Mouse (Mus musculus) WW6 (cell line): ENCODE data around the gene Cfap97d1.

Source experiments
- DNase-seq: peaks from one replicate; pipeline ENCODE4 v3.0.0-alpha.2; 2013; ENCODE audit warnings: low read depth, low spot score

Gene Cfap97d1

DNA sequence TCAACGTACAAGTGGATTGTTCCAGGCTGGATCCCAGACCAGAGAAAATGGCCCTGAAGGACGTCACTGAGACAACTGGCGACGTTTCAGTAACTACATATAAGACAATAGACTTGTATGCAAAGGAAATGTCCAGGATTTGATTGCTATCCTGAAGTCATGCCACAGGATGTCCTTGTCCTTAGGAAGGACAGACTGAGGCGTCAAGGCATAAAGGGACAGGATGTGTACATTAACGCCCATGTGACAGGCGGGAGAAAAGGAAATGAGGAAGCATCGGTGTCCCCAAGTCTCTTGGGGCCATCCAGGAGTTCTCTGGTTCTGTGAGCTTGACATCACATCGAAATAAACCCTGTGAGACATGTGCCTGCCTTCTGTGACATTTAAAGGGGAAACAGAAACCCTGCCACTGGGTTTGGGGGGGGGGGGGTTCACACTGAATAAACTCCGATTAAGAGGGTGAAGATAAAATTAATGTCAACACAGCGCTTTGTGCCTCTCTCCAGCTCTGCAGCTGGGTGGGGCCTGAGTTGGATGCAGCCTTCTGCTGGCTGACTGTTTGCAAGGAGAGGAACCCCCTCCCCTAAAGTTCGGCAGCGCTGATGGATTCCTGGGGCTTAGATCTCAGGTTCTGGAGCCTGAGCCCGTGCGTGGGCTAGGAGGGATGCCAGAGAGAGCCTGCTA lies 25.0 kb downstream of the Cfap97d1 start:
- DNase-seq, result no peak

DNA sequence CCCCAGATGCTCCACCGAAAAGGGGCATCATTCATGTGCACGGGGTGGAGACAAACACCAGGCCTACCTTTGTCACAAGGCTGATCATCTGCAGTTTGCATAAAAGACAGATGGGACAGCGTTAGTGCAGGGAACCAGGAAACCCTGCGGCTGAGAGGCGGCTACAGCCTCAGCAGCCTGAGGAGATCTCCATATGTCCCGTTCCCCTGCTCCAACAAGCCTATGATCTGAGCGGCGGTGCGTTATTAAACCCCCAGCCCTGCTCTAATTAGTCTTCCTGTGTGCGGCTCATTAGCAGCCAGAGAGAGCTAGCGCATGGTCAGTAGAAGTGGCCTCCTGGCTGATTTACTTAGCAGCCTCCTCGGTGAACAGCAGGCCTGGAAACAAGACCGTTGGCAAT lies 26.1 kb downstream of the Cfap97d1 start:
- DNase-seq, result no peak

DNA sequence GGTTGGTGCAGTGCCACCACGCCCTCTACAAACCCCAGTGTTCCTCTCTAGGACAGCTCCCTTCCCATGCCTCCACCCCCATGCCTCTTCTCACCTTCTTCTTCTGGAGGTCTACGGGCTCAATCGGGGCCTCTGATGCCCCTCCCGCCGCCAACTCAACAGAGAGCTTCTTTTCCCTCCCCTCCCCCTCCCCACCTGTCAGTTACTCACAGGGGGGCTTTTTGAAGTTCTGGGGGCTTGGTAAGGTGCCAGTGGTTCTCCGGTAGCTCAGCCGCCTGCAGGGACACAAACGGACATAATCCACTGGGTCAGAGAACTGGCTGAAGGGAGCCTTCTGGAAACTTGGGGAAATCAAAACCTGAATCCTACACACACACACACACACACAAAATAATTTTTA lies 27.4 kb downstream of the Cfap97d1 start:
- no peak for DNase-seq

GRCm38 (mm10) chr11:102013201-102013600 lies 29.1 kb downstream of the Cfap97d1 start:
- no peak for DNase-seq

- no peak for DNase-seq
Measured at GRCm38 (mm10) chr11:102015472-102015871, 31.4 kb downstream of the Cfap97d1 start.

DNA sequence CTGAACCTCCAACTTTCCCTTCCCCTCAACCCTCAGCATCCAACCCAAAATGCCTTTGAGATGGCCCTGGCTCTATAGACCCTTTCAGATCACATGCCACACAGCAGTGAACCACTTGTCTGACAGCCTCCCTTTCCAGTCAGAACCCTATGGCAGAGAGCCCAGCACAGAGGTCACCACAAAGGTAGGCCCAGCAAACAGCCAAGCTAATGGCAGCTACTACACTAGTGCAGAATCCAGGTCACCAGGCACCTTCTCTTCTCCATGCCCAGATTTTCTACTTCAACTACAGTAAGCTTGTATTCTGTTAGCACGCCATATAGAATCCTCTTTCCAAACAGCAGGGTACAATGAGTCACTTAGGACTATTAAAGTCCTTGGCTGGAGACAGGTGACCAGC lies 32.1 kb downstream of the Cfap97d1 start:
- no peak for DNase-seq

- DNase-seq, result no peak
Measured at GRCm38 (mm10) chr11:102019736-102020135, 35.7 kb downstream of the Cfap97d1 start.

- DNase-seq, result no peak
Measured at GRCm38 (mm10) chr11:102021196-102021595, 37.1 kb downstream of the Cfap97d1 start.

- DNase-seq, result no peak
Measured at GRCm38 (mm10) chr11:102023406-102023805, 39.3 kb downstream of the Cfap97d1 start.

DNA sequence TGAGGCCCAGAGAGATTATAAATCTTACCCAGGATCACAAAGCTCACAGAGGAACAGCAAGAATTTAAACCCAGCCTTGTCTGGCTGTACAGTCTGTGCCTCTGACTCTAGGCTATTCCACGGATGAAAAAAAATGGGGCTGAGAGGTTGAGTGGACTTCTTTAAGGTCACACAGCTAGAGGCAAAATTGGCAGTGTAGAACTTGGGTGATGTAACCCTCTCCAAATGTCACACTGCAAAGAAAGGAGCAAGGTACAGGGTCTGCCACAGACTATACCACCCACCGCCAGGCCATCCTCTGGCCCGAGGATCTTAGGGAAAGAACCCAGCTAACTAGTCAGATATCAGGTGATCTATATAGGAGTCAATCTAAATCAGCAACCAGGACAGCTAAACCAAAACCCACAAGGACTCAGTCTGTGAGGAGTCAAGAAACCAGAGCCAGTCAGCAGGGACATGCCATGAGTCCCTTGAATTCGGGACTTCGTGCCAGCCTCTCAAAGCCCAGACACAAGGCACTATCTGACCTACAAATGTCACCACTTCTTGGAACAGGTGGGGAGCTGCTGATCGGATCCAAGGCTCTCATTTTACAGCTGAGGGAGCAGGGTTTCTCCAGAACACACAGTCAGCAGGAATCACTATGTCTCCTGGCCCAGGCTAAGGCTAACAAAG lies 40.1 kb downstream of the Cfap97d1 start:
- no peak for DNase-seq

DNA sequence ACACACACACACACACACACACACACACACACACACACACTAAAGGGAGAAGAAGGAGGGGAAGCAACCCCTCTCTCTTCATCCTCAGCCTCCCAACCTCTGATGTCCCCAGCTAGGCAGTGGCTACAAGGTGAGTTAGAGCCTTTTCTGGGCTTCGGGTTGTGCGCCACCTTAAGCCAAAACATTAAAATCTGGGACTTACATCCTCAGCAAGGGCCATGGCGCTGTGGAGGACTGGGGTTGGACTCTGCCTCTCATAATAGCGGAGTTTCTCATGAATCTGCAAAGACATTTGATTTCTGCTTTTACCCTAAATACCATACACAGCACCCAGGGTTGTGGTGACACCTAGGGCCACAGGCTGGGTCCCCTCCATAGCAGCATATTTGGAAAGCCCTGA lies 40.8 kb downstream of the Cfap97d1 start:
- no peak for DNase-seq

GRCm38 (mm10) chr11:102025354-102025753 lies 41.3 kb downstream of the Cfap97d1 start:
- DNase-seq, result no peak

- no peak for DNase-seq
Measured at GRCm38 (mm10) chr11:102025991-102026660, 42.0 kb downstream of the Cfap97d1 start.

DNA sequence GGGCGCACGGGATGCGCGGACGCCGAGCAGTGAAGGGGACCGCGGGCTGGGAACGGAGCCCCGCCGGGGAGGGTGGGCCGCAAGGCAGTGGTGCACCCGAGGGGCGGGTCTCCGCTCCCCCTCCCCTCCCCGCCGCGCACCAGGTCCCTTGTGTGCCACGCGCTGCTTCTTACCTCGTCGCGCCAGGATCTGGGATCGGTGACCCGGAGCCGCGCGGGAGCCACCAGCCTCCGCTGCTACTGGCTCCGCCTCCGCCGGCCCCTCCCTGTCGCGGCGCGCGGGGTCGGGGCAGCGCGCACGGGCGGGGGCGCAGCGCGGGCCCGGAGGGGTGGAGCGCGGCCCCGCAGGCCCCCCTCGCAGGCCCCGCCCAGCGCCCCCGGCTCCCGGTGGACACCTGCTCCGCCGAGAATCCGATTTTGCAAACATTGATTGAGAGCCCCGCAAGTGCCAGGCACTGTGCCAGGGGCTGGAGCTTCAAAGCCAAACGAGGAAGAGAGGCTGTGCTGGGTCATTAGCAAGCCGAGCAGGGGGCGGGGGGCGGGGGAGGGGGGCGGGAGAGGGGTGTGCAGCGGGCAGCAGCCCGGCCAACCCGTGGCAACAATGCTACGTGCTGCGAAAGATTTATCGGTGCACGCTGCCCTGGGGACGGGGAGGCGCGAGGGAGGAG lies 42.7 kb downstream of the Cfap97d1 start:
- no peak for DNase-seq

- DNase-seq, result no peak
Measured at GRCm38 (mm10) chr11:102027361-102028017, 43.4 kb downstream of the Cfap97d1 start.

DNA sequence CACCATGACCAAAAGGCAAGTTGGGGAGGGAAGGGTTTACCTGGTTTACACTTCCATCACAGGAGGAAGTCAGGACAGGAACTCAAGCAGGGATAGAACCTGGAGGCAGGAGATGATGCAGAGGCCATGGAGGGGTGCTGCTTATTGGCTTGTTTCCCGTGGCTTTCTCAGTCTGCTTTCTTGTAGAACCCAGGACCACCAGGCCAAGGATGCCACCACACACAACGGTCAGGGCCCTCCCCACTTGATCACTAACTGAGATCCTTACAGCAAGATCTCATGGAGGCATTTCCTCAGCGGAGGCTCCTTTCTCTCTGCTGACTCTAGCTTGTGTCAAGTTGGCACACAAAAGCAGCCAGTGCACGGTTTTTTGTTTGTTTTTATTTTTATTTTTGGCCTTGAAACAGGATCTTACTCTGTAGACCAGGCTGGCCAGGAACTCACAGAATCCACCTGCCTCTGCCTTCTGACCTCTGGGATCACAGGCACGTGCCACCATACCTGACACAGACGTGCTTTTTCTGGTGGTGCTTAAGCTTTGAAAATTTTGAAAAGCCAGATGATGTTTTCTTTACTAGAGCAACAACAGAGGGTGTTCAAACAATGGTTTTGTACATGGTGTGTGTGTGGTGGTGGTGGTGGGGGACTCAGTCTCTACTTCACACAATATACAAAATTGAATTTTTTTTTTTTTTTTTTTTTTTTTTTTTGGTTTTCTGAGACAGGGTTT lies 44.2 kb downstream of the Cfap97d1 start, which contains the start of gene Mpp3:
Gene Mpp3, minus strand, starts transcription at position 375 of the 730 bp plus-strand sequence.
- DNase-seq, result no peak

DNA sequence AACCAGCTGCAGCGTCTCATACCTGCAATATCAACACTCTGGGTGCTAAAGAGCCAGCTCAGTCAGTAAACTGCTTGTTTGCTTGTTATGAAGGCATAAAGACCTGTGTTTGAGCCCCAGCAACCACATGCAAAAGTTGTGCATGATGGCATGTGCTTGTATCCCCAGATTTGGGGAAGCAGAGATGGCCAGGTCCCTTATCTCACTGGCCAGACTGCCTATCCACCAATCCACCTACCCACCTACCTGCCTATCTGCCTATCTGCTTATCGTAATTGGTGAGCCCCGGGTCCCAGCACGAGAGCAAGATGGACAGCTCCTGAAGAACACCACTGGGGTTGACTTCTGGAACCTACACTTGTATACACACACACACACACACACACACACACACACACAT lies 45.2 kb downstream of the Cfap97d1 start:
- no peak for DNase-seq

GRCm38 (mm10) chr11:102029966-102030365 lies 45.9 kb downstream of the Cfap97d1 start:
- DNase-seq, result no peak

DNA sequence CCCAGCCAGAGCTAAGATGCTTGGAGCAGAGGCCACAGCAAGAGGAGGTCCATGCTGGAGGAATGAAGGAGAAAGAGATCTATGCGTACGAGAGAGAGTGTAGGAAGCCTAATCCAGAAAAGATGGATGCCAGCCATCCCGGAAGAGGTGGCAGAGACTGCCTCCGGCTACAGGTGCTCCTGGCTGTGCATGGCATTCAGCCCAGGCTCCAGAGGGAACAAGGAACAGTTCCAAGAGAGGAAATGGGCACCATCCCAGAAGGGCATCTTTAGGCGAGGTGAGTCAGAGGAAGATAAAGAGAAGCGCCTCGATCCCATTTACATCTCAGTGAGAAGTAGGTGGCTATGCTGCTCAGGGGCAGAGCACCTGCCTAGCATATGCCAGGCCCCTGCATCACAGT lies 47.1 kb downstream of the Cfap97d1 start:
- DNase-seq, result no peak

DNA sequence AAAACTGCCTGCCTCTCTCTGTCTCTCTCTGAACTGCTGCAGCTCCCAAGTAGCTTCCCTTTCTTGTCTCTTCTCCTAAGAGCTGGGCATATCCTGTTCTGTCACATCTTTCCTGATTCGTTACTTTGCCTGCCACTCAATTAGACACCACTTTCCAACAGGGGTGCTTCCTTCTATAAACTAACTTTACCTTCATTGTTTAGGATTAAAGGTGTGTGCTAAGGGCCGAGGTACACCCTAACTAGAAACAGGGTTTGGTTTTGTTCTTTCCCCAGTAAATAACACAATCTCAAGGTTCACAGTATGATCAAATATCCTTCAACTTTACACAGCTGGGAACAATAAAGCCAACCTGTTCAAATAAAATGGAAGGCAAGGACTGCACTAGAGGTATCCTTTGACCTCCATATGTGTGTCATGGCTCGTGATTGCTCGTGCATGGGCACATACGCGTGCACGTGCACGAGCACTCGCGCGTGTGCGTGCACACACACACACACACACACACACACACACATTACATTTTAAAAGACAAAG lies 49.0 kb downstream of the Cfap97d1 start:
- DNase-seq, result no peak

DNA sequence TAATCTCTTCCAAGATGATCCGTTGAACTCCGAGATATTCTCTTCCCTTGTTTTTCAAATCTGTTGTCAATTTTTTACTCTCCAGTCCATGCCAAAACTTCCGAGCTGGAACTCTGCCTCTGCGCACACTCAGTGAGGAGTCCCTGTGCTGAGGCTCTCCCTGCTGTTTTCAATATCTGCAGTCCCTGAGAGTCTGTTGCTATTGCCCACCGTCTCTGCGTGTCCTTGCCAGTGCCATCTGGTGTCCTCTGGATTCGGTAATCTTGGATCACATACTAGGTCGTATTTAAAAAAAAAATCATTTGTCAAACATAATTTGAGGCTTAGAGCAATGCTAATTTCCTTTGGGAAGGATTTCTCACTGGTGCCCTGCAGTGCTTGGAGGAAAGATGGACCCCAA lies 50.8 kb downstream of the Cfap97d1 start:
- DNase-seq, result no peak
